Mouse (Mus musculus): ENCODE measurements around the gene Cnot1.
"Not testable (repeated sequence)": the region's sequence is repeated elsewhere in the genome, so short reads cannot be mapped to it uniquely, and the experiment has no call there.

The Cnot1 gene

GRCm38 (mm10) chr8:95817597-95817996 lies 10.3 kb upstream of the Cnot1 start:
- no peak for ATAC-seq (ENCODE audit: low TSS enrichment)

- no peak for ATAC-seq (ENCODE audit: low TSS enrichment)
These were observed 8.9 kb upstream of the Cnot1 start for GRCm38 (mm10) chr8:95816044-95816708.

GRCm38 (mm10) chr8:95810184-95810591 lies 2.9 kb upstream of the Cnot1 start:
- no peak for ATAC-seq (ENCODE audit: low TSS enrichment)

GRCm38 (mm10) chr8:95809116-95809515 lies 1.9 kb upstream of the Cnot1 start:
- no peak for ATAC-seq (ENCODE audit: low TSS enrichment)

- ATAC-seq (ENCODE audit: low TSS enrichment), result no peak
These were observed 1.4 kb upstream of the Cnot1 start for GRCm38 (mm10) chr8:95808631-95809030.

GRCm38 (mm10) chr8:95807861-95808260 lies 597 bp upstream of the Cnot1 start:
- peak; percentile 91 for ATAC-seq (ENCODE audit: low TSS enrichment)

- ATAC-seq (ENCODE audit: low TSS enrichment), result peak; percentile 2; the same call in 1 of the 2 replicates
These were observed 638 bp downstream of the Cnot1 start for GRCm38 (mm10) chr8:95806461-95807191.

- no peak for ATAC-seq (ENCODE audit: low TSS enrichment)
These were observed 1.8 kb downstream of the Cnot1 start for GRCm38 (mm10) chr8:95805482-95805881.

- no peak for ATAC-seq (ENCODE audit: low TSS enrichment)
These were observed 5.0 kb downstream of the Cnot1 start for GRCm38 (mm10) chr8:95802231-95802630.

- peak; percentile 55; the same call in 1 of the 2 replicates for ATAC-seq (ENCODE audit: low TSS enrichment)
These were observed 5.7 kb downstream of the Cnot1 start for GRCm38 (mm10) chr8:95801476-95802064.

- no peak for ATAC-seq (ENCODE audit: low TSS enrichment)
These were observed 6.9 kb downstream of the Cnot1 start for GRCm38 (mm10) chr8:95800353-95800752.

- no peak for ATAC-seq (ENCODE audit: low TSS enrichment)
These were observed 7.4 kb downstream of the Cnot1 start for GRCm38 (mm10) chr8:95799891-95800290.

GRCm38 (mm10) chr8:95799117-95799516 lies 8.1 kb downstream of the Cnot1 start:
- ATAC-seq (ENCODE audit: low TSS enrichment), result no peak

GRCm38 (mm10) chr8:95795333-95796061 lies 11.8 kb downstream of the Cnot1 start:
- ATAC-seq (ENCODE audit: low TSS enrichment), result not testable (repeated sequence)

GRCm38 (mm10) chr8:95785591-95785990 lies 21.7 kb downstream of the Cnot1 start:
- no peak for ATAC-seq (ENCODE audit: low TSS enrichment)

- ATAC-seq (ENCODE audit: low TSS enrichment), result no peak
These were observed 24.6 kb downstream of the Cnot1 start for GRCm38 (mm10) chr8:95782628-95783027.

- ATAC-seq (ENCODE audit: low TSS enrichment), result no peak
These were observed 25.5 kb downstream of the Cnot1 start for GRCm38 (mm10) chr8:95781775-95782174.

- no peak for ATAC-seq (ENCODE audit: low TSS enrichment)
These were observed 26.2 kb downstream of the Cnot1 start for GRCm38 (mm10) chr8:95781085-95781484.

- ATAC-seq (ENCODE audit: low TSS enrichment), result no peak
These were observed 43.1 kb downstream of the Cnot1 start for GRCm38 (mm10) chr8:95764133-95764532.

- no peak for ATAC-seq (ENCODE audit: low TSS enrichment)
These were observed 46.9 kb downstream of the Cnot1 start for GRCm38 (mm10) chr8:95760323-95760722.

- no peak for ATAC-seq (ENCODE audit: low TSS enrichment)
These were observed 55.3 kb downstream of the Cnot1 start for GRCm38 (mm10) chr8:95751924-95752323.

- no peak for ATAC-seq (ENCODE audit: low TSS enrichment)
These were observed 59.2 kb downstream of the Cnot1 start for GRCm38 (mm10) chr8:95748028-95748427.
